9 mouse cellular contexts compared by ENCODE assay signal in the genomic region with DNA sequence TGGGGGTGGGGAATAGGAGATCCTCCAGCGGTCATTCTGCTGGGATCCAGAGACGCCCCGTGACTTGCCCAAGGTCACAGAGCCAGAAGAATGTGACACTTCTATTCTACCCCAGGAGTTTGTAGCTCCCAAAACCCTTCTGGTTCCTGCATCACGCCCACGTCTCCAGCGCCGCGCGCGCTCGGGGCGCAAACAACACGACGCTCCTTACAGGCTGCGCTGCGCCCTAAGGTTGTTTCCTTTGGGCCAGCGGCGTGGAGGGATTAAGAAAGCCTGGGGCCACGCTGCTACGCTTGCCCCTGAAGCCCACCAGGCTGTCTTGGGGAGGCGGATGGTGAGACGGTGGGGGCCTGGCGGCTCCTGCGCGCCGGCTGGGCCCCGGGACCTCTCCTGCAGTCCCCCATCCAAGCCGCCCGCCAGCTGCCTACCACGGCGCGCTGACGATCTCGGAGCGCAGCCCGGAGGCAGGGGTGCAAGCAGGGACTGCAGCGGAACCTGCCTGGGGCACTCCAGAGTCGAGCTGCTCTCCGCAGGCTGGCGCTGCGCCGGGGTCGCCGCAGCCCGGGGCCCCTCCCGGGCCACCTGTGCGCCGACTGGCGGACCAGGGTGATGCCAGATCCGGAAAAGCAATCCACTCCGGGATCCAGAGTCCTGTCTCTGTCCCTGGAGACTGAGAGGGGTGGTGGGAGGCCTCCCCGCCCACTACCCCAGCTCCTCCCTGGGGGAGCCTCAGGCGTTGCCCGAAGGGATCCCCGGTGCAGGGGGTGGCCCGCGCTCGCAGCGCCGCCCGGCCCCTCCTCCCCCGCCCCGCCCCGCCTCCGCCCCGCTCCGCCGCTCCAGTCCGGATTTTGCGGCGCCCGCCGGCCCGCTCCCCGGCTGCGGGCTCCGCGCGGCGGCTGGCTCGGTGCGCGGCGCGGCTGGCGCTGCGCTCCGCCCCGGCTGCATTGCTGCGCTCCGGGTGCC. TPM values are rescaled to one million over a fixed set of nuclear protein-coding genes. Genes with fewer than 3 reads are reported as not detected.
A peak's percentile ranks its signal among the peaks of the same experiment; 100 is the strongest.
DNase-seq lines count a peak whose midpoint lies in the region; ATAC-seq lines count a peak whose summit lies in the region.
"Had no signal": no experiment of that assay in that cellular context is flagged by ENCODE, and none has a peak within 500 bp of the region (broad histone marks: within the 10 kb centered on the region; RNA-seq: fewer than 3 reads in every experiment).

A gene (plus strand): TSS at position 881 of the 963 bp plus-strand sequence.

- H3K4me3 ChIP-seq in hindbrain, embryonic 15.5 days, result peak within 1 kb of the TSS; percentile 85
- H3K4me3 ChIP-seq in limb, embryonic 10.5 days, result peak within 1 kb of the TSS; percentile 71

- H3K27ac ChIP-seq in hindbrain, embryonic 15.5 days (replicated peaks), result peak within 1 kb of the TSS; percentile 87
- peak within 1 kb of the TSS; percentile 59 for H3K27ac ChIP-seq in limb, embryonic 10.5 days

- peak within 1 kb of the TSS; percentile 96 for H3K4me2 ChIP-seq in hindbrain, embryonic 15.5 days

- ATAC-seq in hindbrain, embryonic 15.5 days (ENCODE audit: low FRiP score, low read depth), result peak; percentile 72

- H3K27me3 ChIP-seq in hindbrain, embryonic 15.5 days, result peaks cover 17% of the 10 kb centered on the region; the same call in 1 of the 2 replicates
- H3K27me3 ChIP-seq in limb, embryonic 10.5 days (ENCODE audit: low read depth, poor library complexity, severe bottlenecking), result peaks cover 97% of the 10 kb centered on the region

- H3K9me3 ChIP-seq in hindbrain, embryonic 15.5 days, result no peaks in the 10 kb centered on the region
- no peaks in the 10 kb centered on the region for H3K9me3 ChIP-seq in limb, embryonic 10.5 days (replicated peaks)

- DNase-seq in left cerebral cortex, adult 18-20 months (ENCODE audit: low spot score in 2 of 2), result peak; percentile 70 to 78
- DNase-seq in left cerebral cortex, adult 11 months (ENCODE audit: low spot score), result no peak
- DNase-seq in cerebellum, adult 9-10 months, result peak; percentile 85
- DNase-seq in frontal cortex, adult 2 months (ENCODE audit: extremely low spot score in 1 of 2, low spot score in 1 of 2), result peak in 1 of 2 experiments; percentile 77
- peak; percentile 79 for DNase-seq in limb, embryonic 10.5 days (ENCODE audit: low spot score)
- DNase-seq in naive thymus-derived CD4-positive, alpha-beta T cell, adult 2 months (ENCODE audit: low read depth), result peak; percentile 25
- DNase-seq in thymus, postnatal 14 days, result peak; percentile 46

- H3K36me3 ChIP-seq in hindbrain, embryonic 15.5 days, result no peaks in the 10 kb centered on the region
- H3K36me3 ChIP-seq in limb, embryonic 10.5 days, result no peaks in the 10 kb centered on the region
- H3K36me3 ChIP-seq: G1E had no signal

- H3K4me1 ChIP-seq in hindbrain, embryonic 15.5 days (replicated peaks), result peaks cover 67% of the 10 kb centered on the region
- H3K4me1 ChIP-seq in limb, embryonic 10.5 days, result peaks cover 26% of the 10 kb centered on the region

- WGBS in hindbrain, embryonic 15.5 days, result under 1% methylated on average over 73 of the region's 91 CpGs
- 3% methylated on average over 82 of the region's 91 CpGs for WGBS in limb, embryonic 10.5 days

- H3K9ac ChIP-seq in hindbrain, embryonic 15.5 days, result peak within 1 kb of the TSS; percentile 93

RNA-seq across cellular contexts. Expression of the gene that starts here (rescaled TPM):
- total RNA-seq in left cerebral cortex, adult 18-20 months (2021), result 100 to 1,000 TPM; 104 to 107 TPM
- polyA plus RNA-seq in frontal cortex, adult 2 months (2012; rRNA removed), result 47.8 and 51.5 TPM in 2 replicates
- 13.2 and 16.0 TPM in 2 replicates for polyA plus RNA-seq in hindbrain, embryonic 15.5 days (2015; fragmentation: Nextera tagmentation; extraction: Ambion mirVana)
- 1.3 and 1.6 TPM in 2 replicates for polyA plus RNA-seq in limb, embryonic 10.5 days (2016; fragmentation: Nextera tagmentation; extraction: Ambion mirVana)
- total RNA-seq: G1E had no signal
